Mouse (Mus musculus) liver, adult 2 months (tissue): ENCODE measurements around the gene Pibf1. TPM values are rescaled to one million over a fixed set of nuclear protein-coding genes. Genes with fewer than 3 reads are reported as not detected.

Experiments used
- DNase-seq: peaks from one replicate; pipeline ENCODE4 v3.0.0-alpha.2; 2011; ENCODE audit warnings: low read depth, low spot score; ENCODE audit errors: extremely low read depth
- H3K27ac ChIP-seq: fragments of 200-500 bp; replicated peaks from 2 replicates; pipeline ENCODE4 v1.5.1; 2012; ENCODE audit warnings: low read depth, mild to moderate bottlenecking, control low read depth, inconsistent platforms, low read length; ENCODE audit not compliant: insufficient read depth
- H3K27me3 ChIP-seq: fragments of 200-500 bp; 2 replicates; pipeline ENCODE4 v1.6.1; 2012; ENCODE audit warnings: mild to moderate bottlenecking, moderate library complexity, low read length, inconsistent platforms; ENCODE audit not compliant: control insufficient read depth, insufficient read depth
- H3K36me3 ChIP-seq: fragments of 200-500 bp; 2 replicates; pipeline ENCODE4 v1.6.1; 2012; ENCODE audit warnings: low read length, inconsistent platforms; ENCODE audit not compliant: control insufficient read depth, insufficient read depth
- H3K4me1 ChIP-seq: fragments of 200-500 bp; 2 replicates; pipeline ENCODE4 v1.6.1; 2011; ENCODE audit warnings: low read length; ENCODE audit not compliant: control insufficient read depth, insufficient read depth
- H3K4me3 ChIP-seq: fragments of 200-500 bp; 2 replicates; pipeline ENCODE4 v1.5.1; 2011; ENCODE audit warnings: low read depth, mild to moderate bottlenecking, control low read depth, low read length, moderate library complexity; ENCODE audit not compliant: insufficient read depth
- H3K79me2 ChIP-seq: fragments of 200-500 bp; 2 replicates; pipeline ENCODE4 v1.6.1; 2012; ENCODE audit warnings: inconsistent platforms, mild to moderate bottlenecking, low read length, moderate library complexity; ENCODE audit not compliant: control insufficient read depth, insufficient read depth
- H3K9ac ChIP-seq: fragments of 200-500 bp; 2 replicates; pipeline ENCODE4 v1.6.1; 2012; ENCODE audit warnings: low read depth, mild to moderate bottlenecking, control low read depth, inconsistent platforms, low read length
- CTCF ChIP-seq: fragments of 200-500 bp; IDR thresholded peaks from 2 replicates; pipeline ENCODE4 v1.5.1; 2011; ENCODE audit warnings: low read depth, low read length, control low read depth
- POLR2A ChIP-seq: fragments of 200-500 bp; IDR thresholded peaks from 2 replicates; pipeline ENCODE4 v1.6.1; 2011; ENCODE audit warnings: low read length, control low read depth; ENCODE audit not compliant: insufficient read depth; ENCODE audit errors: extremely low read depth
- WGBS: fragments of 180-500 bp; shearing (Covaris S2); methylation state at CpG from one replicate; pipeline ENCODE4 v1.1.7; 2018; 5-methylcytosine and 5-hydroxymethylcytosine counted together
- polyA plus RNA-seq: library from polyadenylated mRNA; depleted of rRNA; stranded (reverse); fragments of >200 nt; gene quantifications from 2 replicates; pipeline ENCODE4 v1.2.3, GENCODE M21; 2012
- total RNA-seq: library from RNA; depleted of rRNA; stranded (reverse); fragments of >200 nt; gene quantifications from 2 replicates; pipeline ENCODE4 v1.2.3, GENCODE M21; 2014

Gene Pibf1
- total and polyA plus RNA-seq, 2 experiments = 0.70 to 8.3 TPM

DNA sequence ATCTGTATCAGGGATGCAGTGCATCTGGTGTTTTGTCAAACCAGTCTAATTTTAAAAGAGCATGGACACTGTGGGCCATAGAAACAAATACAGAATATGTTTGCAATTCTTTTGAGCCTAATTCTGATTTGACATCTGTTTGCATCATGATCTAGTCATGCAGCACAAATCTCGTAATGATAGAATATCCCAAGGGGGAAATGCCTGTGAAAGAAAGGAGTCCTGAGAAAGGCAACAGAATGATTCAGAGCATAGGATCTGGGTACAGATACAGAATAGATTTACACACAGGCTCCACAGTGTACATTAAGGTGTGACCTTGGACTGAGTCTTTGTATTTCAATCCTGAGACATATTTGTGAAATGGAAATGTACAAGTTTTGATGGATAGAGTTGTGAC, 47.6 kb downstream of the Pibf1 start:
- 93% methylated on average over 1 of the region's 1 CpGs for WGBS
- Histone ChIP-seq H3K36me3 (peaks cover 15% of the 10 kb centered on the region), H3K27me3 (no peaks in the 10 kb centered on the region), H3K79me2 (no peaks in the 10 kb centered on the region), H3K27ac (no peak overlapping the region), H3K4me3 (no peak overlapping the region), H3K9ac (no peak overlapping the region), H3K4me1 (no peaks in the 10 kb centered on the region)
- TF ChIP-seq POLR2A (no peak), CTCF (no peak)
- no peak for DNase-seq

DNA sequence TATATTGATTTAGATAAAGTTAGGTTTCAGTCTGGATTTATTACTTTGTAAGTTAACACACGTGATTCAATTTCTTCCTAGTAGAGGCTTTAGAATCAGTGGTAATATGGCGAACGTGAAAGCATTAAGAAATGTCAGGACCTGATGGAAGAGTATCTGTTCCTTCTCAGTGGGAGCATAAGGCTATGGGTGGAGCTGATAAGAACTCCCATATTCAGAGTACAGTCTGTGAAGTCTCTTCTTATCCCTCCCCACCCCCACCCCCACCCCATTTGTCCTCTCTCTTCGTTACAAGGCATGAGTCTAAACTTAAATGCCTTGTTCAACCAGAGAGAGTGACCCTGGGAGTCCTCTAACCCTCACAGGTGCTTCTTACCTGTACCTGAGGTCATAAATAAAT, 53.5 kb downstream of the Pibf1 start:
- H3K27me3 ChIP-seq = no peaks in the 10 kb centered on the region
- no peak overlapping the region for H3K4me3 ChIP-seq
- no peak for TF ChIP-seq POLR2A
- no peak for TF ChIP-seq CTCF
- H3K4me1 ChIP-seq = no peaks in the 10 kb centered on the region
- DNase-seq = no peak
- no peaks in the 10 kb centered on the region for H3K79me2 ChIP-seq
- 96% methylated on average over 4 of the region's 4 CpGs for WGBS
- peaks cover 27% of the 10 kb centered on the region for H3K36me3 ChIP-seq
- H3K27ac ChIP-seq = no peak overlapping the region
- H3K9ac ChIP-seq = no peak overlapping the region

DNA sequence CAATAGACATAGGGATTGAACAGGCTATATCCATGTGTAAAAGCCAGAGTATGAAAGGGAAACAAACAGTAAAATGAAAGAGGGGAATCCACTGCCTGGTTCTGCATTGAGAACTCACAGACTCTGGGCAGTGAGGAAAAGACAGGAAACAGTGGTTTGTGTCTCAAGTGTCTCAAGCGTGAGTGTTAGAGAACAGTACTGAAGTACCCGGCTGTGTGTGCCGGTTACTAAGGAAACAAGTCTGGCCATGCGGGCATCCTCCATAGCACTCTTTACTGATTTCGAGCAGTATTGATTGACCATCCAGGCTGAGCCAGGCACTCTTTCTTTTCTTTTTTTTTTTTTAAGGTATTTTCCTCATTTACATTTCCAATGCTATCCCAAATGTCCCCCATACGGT, 60.7 kb downstream of the Pibf1 start:
- Histone ChIP-seq H3K27me3 (no peaks in the 10 kb centered on the region), H3K4me1 (no peaks in the 10 kb centered on the region), H3K36me3 (peaks cover 8% of the 10 kb centered on the region), H3K27ac (no peak overlapping the region), H3K4me3 (no peak overlapping the region), H3K9ac (no peak overlapping the region), H3K79me2 (no peaks in the 10 kb centered on the region)
- DNase-seq = no peak
- WGBS = 93% methylated on average over 6 of the region's 6 CpGs
- TF ChIP-seq CTCF = no peak
- no peak for TF ChIP-seq POLR2A

DNA sequence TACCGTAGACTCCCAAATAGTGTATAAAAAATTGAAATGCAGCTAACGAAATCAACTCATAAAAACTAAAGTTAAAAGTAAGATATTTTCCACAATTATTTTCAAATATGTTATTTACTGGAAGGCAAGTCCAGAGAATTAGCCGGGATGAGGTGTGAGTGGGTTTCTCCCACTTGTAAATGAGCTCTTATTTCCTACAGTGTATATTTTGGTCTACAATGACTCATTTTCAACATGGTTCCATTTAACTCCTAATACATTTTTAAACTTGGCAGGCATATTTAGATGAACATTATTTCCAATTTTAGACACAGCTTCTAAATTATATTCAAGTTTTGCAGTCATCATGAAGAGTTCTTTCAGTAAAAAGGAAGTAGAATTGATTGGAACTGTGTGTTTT, 63.8 kb downstream of the Pibf1 start:
- H3K27ac ChIP-seq = no peak overlapping the region
- DNase-seq = no peak
- no peak overlapping the region for H3K4me3 ChIP-seq
- no peaks in the 10 kb centered on the region for H3K27me3 ChIP-seq
- TF ChIP-seq CTCF (no peak), POLR2A (no peak)
- no peaks in the 10 kb centered on the region for H3K79me2 ChIP-seq
- peaks cover 2% of the 10 kb centered on the region for H3K36me3 ChIP-seq
- H3K4me1 ChIP-seq = no peaks in the 10 kb centered on the region
- no peak overlapping the region for H3K9ac ChIP-seq
- 96% methylated on average over 3 of the region's 3 CpGs for WGBS

DNA sequence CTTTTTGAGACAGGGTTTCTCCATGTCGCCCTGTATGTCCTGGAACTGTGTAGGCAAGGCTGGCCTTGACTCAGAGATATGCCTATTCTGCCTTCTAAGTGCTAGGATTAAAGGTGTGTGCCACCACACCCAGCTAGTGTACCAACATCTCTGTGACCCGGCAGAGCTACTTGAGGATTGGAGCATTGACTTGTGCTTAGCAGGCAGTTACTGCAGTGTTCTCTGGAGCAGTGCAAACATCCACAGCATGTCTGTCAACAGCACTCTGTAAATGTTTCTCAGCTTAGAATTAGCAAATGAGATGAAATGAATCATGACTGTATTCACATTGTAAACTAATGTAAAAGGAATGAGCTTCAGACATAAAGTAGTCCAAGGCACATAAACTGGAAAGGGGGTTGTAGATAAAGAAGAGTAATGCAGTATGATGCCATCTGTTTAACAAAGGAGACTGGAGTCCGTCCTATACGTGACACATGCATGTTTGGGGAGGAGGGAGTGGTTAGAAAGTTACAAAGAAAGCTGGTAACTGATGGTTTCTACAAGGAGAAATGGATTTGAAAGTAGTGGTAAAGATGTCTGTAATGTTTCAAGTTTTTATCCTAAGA, 75.0 kb downstream of the Pibf1 start:
- DNase-seq = no peak
- no peaks in the 10 kb centered on the region for H3K27me3 ChIP-seq
- no peaks in the 10 kb centered on the region for H3K4me1 ChIP-seq
- no peak overlapping the region for H3K27ac ChIP-seq
- no peaks in the 10 kb centered on the region for H3K79me2 ChIP-seq
- H3K36me3 ChIP-seq = peaks cover under 1% of the 10 kb centered on the region
- H3K4me3 ChIP-seq = no peak overlapping the region
- 81% methylated on average over 4 of the region's 4 CpGs for WGBS
- TF ChIP-seq CTCF (no peak), POLR2A (no peak)
- H3K9ac ChIP-seq = no peak overlapping the region

DNA sequence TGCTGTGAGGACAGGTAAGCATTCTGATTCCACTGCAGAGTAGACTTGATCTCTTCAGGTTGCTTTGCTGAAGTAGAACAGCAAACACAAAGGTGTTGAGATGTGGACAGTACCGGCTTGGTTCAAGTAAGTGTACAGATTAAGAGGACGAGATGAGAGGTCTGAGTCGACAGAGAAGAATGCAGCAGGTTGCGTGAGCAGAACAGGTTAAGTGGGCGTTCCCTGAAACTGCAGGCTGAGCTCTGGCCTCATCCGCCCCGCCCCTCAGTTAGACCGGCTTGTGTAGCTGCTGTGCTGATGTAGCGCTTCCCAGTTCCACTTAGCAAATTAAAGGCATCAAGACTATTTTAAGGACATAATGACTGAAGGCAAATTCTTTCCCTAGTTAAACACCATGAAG, 77.3 kb downstream of the Pibf1 start:
- H3K9ac ChIP-seq = no peak overlapping the region
- H3K79me2 ChIP-seq = no peaks in the 10 kb centered on the region
- H3K27ac ChIP-seq = no peak overlapping the region
- H3K27me3 ChIP-seq = no peaks in the 10 kb centered on the region
- no peaks in the 10 kb centered on the region for H3K4me1 ChIP-seq
- TF ChIP-seq CTCF (no peak), POLR2A (no peak)
- H3K36me3 ChIP-seq = peaks cover 6% of the 10 kb centered on the region
- H3K4me3 ChIP-seq = no peak overlapping the region
- WGBS = 75% methylated on average over 9 of the region's 9 CpGs
- no peak for DNase-seq
